Mouse (Mus musculus): ENCODE measurements around the gene Adrb1. TPM values are rescaled to one million over a fixed set of nuclear protein-coding genes. Genes with fewer than 3 reads are reported as not detected.

Gene Adrb1
- polyA plus RNA-seq, 1 experiment from 2014 or later = 0.36 TPM

DNA sequence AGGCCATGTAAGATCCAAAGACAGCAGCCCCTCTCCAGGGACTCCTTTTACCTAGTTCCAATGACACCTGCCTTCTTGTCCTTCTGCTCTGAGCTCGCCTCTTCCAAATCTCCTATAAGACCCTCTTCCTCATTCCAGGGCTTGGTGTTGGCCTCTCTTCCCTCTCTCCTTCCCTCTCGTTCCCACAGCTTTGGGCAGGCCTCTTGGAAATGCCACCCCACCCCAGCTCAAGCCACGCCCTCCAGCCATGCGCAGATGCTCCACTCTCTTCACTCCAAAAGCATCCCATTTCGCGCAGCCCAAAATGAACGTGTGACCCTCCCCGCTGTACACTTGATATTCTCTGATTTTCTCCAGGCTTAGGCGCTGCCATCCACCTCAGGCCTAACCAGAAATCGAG is 34.3 kb upstream of the Adrb1 start:
- Histone ChIP-seq H3K9ac (no peak overlapping the region), H3K27ac (no peak overlapping the region), H3K36me3 (no peaks in the 10 kb centered on the region), H3K4me3 (replicated peaks) (no peak overlapping the region), H3K4me1 (peaks cover 8% of the 10 kb centered on the region), H3K27me3 (peaks cover 32% of the 10 kb centered on the region), H3K9me3 (replicated peaks) (no peaks in the 10 kb centered on the region), H3K4me2 (no peak overlapping the region)
- WGBS = 85% methylated on average over 10 of the region's 10 CpGs
- ATAC-seq (replicated peaks; ENCODE audit: low FRiP score) = no peak

DNA sequence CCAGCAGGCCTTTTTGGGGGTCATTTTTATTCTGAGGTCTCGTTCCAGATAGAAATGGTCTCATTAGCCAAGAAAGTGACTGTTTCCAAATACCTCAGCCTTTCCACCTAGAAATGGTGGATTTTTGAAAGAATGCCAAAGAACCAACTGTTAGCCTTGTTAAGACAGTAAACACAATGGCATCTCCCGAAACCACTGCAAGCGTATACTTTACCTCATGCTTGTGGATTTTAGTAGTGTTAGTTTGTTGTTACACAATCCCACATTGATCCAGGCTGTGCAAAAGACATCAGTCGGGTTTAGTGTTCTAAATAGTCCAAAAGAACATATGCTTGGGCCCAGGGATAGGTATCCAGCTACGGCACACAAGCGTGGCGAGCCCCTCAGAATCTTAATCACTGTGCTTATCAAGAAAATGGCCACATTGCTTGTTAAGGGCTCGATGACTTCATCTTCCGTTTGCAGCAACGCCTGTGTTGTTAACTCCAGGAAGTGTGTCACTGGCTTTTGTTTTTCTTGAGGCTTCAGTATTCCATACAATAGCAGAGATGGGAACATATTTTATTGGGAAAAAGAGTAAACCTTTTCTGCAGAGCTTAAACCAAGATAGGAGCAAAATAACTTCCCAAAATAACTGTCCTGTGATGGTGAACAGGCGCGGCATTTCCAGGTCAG is 33.2 kb upstream of the Adrb1 start:
- Histone ChIP-seq H3K27ac (no peak overlapping the region), H3K36me3 (no peaks in the 10 kb centered on the region), H3K27me3 (peaks cover 22% of the 10 kb centered on the region), H3K4me1 (peaks cover 8% of the 10 kb centered on the region), H3K9me3 (replicated peaks) (no peaks in the 10 kb centered on the region), H3K4me2 (no peak overlapping the region), H3K4me3 (replicated peaks) (no peak overlapping the region), H3K9ac (no peak overlapping the region)
- ATAC-seq (replicated peaks; ENCODE audit: low FRiP score) = no peak
- 76% methylated on average over 12 of the region's 12 CpGs for WGBS

GRCm38 (mm10) chr19:56689493-56689892 is 32.5 kb upstream of the Adrb1 start:
- H3K4me3 ChIP-seq (replicated peaks) = no peak overlapping the region
- H3K27ac ChIP-seq = no peak overlapping the region
- no peak for ATAC-seq (replicated peaks; ENCODE audit: low FRiP score)
- H3K36me3 ChIP-seq = no peaks in the 10 kb centered on the region
- peaks cover 7% of the 10 kb centered on the region for H3K4me1 ChIP-seq
- H3K9ac ChIP-seq = no peak overlapping the region
- no peak overlapping the region for H3K4me2 ChIP-seq
- WGBS = 71% methylated on average over 6 of the region's 6 CpGs
- peaks cover 19% of the 10 kb centered on the region for H3K27me3 ChIP-seq
- no peaks in the 10 kb centered on the region for H3K9me3 ChIP-seq (replicated peaks)

- Histone ChIP-seq H3K4me1 (no peaks in the 10 kb centered on the region), H3K4me3 (replicated peaks) (no peak overlapping the region), H3K27me3 (peaks cover 15% of the 10 kb centered on the region), H3K9me3 (replicated peaks) (no peaks in the 10 kb centered on the region), H3K27ac (no peak overlapping the region), H3K4me2 (no peak overlapping the region), H3K36me3 (no peaks in the 10 kb centered on the region), H3K9ac (no peak overlapping the region)
- ATAC-seq (replicated peaks; ENCODE audit: low FRiP score) = no peak
- 96% methylated on average over 3 of the region's 3 CpGs for WGBS
Observed at GRCm38 (mm10) chr19:56691103-56691502, 30.9 kb upstream of the Adrb1 start.

- H3K4me1 ChIP-seq = no peaks in the 10 kb centered on the region
- H3K4me3 ChIP-seq (replicated peaks) = no peak overlapping the region
- no peaks in the 10 kb centered on the region for H3K9me3 ChIP-seq (replicated peaks)
- peaks cover 4% of the 10 kb centered on the region; the same call in 1 of the 2 replicates for H3K27me3 ChIP-seq
- H3K36me3 ChIP-seq = no peaks in the 10 kb centered on the region
- H3K4me2 ChIP-seq = no peak overlapping the region
- H3K27ac ChIP-seq = no peak overlapping the region
- H3K9ac ChIP-seq = no peak overlapping the region
- WGBS = 38% methylated on average over 5 of the region's 5 CpGs
- ATAC-seq (replicated peaks; ENCODE audit: low FRiP score) = no peak
Observed at GRCm38 (mm10) chr19:56692451-56692850, 29.5 kb upstream of the Adrb1 start.

DNA sequence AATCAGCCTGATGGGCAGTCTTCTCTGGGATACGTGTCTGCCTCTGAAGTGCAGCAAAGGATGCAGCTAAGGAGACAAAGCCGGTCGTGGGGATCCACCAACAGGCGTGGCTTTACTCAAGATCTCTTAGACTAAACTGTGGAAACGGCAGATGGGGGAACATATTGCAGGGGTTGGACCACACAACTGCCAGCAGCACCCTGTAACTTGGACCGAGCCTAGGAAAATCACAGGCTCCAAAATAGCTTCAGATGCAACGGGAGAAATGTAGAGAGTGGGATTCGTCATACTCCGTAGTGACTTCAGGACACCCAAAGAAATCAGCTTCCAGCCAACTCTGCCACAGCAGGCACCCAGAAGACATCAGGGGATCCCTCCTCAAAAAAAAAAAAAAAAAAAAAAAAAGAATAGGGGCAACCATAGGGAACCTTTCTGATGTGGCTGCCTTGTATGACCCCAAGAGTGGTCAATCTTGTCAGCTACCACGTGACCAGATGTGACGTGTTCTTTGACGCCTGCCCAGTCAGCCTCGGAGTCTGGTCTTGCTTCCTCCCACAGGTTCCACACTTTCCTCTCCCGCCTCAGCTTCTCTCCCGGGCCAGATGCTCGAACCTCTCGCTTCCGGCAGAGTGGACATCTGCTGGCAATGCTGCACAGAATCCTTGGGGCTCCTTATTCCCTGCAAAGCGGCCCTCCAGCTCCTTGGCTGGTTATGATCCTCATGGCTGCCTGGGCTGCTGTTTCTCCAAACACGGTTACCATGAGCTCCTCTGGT is 24.4 kb upstream of the Adrb1 start:
- WGBS = 81% methylated on average over 20 of the region's 20 CpGs

DNA sequence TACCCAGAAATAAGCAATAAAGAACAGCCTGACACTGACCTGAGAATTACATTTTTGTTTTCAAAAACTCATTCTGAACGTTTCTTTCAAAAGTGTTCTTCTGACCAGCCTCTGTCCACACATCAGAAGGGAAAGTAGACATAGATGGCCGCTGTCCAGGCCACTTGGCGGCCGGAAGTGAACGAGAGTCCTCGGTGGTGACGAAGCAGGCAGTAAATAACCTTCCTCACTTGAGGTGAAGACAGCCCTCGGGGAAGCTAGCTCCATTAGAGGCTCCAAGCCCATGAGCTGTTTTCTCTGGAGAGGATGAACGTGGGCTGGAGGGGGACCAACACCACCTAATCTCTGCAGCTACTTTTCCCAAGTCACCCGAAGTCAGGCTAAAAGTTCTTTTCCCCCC is 21.2 kb upstream of the Adrb1 start:
- no peak overlapping the region for H3K4me2 ChIP-seq
- no peaks in the 10 kb centered on the region for H3K36me3 ChIP-seq
- 38% methylated on average over 10 of the region's 10 CpGs for WGBS
- ATAC-seq (replicated peaks; ENCODE audit: low FRiP score) = no peak
- H3K9ac ChIP-seq = no peak overlapping the region
- H3K27me3 ChIP-seq = 0 out of 2 replicates have a peak, but pooled peaks cover 3% of the 10 kb centered on the region
- H3K9me3 ChIP-seq (replicated peaks) = no peaks in the 10 kb centered on the region
- H3K4me1 ChIP-seq = peaks cover 17% of the 10 kb centered on the region
- no peak overlapping the region for H3K27ac ChIP-seq
- no peak overlapping the region for H3K4me3 ChIP-seq (replicated peaks)

More for the DNA sequence above, 24.4 kb upstream of the Adrb1 start:
- Histone ChIP-seq H3K9ac (no peak overlapping the region), H3K9me3 (replicated peaks) (no peaks in the 10 kb centered on the region), H3K4me2 (no peak overlapping the region), H3K36me3 (no peaks in the 10 kb centered on the region), H3K27ac (no peak overlapping the region), H3K4me3 (replicated peaks) (no peak overlapping the region), H3K27me3 (0 out of 2 replicates have a peak, but pooled peaks cover 3% of the 10 kb centered on the region), H3K4me1 (peaks cover 8% of the 10 kb centered on the region)
- ATAC-seq (replicated peaks; ENCODE audit: low FRiP score) = no peak

DNA sequence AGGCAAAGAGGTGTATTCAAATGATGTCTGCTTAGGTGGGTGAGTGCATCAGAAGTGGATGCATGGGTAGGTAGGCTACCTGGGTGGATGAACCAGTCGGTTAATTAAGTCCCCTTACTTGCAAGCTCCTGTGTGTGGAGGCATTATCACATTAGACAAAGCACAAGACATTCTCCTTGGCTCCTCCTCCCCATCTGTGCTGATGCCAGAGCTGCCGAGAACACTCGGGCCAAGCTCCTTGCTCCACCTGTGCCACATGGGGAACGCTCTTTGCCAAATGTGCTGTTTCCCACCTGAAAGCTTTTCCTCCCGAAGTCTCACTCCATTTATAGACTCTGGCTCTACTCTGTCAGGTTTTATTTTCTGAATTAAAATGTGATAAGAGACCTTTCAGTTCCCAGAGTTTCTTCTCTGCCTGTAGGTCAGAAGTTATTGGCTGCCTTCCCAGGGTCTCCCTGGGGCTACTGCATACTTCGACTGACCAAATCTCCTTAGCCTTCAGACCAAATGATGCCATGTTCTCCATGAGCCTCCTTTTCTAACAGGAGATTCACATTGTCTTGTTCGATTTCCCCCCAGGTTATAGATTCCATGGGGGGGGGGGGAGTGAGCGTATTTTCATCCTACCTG is 20.5 kb upstream of the Adrb1 start:
- Histone ChIP-seq H3K9me3 (replicated peaks) (no peaks in the 10 kb centered on the region), H3K27me3 (0 out of 2 replicates have a peak, but pooled peaks cover 3% of the 10 kb centered on the region), H3K4me2 (no peak overlapping the region), H3K36me3 (no peaks in the 10 kb centered on the region), H3K4me1 (peaks cover 17% of the 10 kb centered on the region), H3K9ac (no peak overlapping the region), H3K27ac (no peak overlapping the region), H3K4me3 (replicated peaks) (no peak overlapping the region)
- WGBS = 72% methylated on average over 8 of the region's 8 CpGs
- ATAC-seq (replicated peaks; ENCODE audit: low FRiP score) = no peak

DNA sequence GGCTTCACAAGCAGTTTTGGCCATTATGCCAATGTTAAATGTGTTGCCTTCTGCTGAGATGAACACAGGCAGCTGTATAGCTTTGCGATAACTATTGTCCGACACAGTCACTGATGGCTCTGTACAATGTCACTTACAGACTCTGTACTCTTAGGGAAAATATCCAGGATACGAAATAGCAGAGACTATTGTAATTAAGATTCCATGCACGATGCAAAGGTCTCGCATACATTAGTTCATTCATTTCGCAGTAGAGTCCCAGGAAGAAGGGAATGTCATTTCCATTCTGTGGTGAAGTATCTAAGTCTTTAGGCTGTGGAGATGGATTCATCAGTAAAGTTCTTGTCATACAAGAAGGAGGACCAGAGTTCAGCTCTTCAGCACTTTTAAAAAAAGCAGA is 20.0 kb upstream of the Adrb1 start:
- no peak overlapping the region for H3K4me2 ChIP-seq
- no peak overlapping the region for H3K27ac ChIP-seq
- ATAC-seq (replicated peaks; ENCODE audit: low FRiP score) = no peak
- H3K9ac ChIP-seq = no peak overlapping the region
- peaks cover 17% of the 10 kb centered on the region for H3K4me1 ChIP-seq
- H3K27me3 ChIP-seq = 0 out of 2 replicates have a peak, but pooled peaks cover 3% of the 10 kb centered on the region
- WGBS = 90% methylated on average over 6 of the region's 6 CpGs
- no peaks in the 10 kb centered on the region for H3K9me3 ChIP-seq (replicated peaks)
- no peaks in the 10 kb centered on the region for H3K36me3 ChIP-seq
- no peak overlapping the region for H3K4me3 ChIP-seq (replicated peaks)

DNA sequence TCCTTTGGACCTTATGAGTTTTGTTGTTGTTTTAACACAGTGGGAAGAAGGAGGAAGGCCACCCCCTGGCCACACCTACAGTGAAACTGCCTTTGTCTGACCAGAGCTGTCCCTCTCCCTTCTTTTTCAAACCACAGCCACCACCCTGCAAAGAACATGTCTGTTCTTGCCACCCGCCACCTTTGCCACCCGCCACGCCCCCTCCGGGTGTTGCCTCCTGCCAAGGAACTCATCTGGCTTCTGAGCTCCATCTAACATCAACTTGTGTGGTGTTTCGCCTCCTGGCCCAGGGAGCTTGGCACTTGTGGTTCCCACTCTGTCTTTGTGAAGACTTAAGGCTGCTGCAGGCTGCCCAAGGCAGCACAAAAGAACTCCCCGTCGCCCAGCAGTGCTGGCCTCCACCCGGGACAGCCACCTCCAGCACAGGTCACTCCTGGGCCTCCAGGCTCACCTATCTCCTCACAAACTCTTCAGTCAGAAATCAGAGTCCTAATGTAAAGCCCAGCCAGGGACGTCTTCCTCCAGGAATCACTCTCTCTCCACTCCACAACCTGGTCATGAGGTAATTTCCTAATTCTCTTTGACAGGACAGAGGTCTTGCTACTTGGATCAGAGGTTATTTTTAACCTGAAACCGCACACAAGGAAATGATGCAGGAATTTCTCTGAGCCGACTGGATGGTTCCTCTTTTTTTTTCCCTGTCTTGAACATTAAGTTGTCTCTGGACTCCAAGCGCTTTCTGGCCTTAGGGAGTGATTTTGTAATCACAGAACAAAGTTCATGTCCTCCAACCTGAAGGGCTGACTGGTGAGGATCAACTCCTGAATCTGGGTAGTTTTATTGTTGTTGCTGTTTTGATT is 18.5 kb upstream of the Adrb1 start:
- Histone ChIP-seq H3K27me3 (peaks cover 11% of the 10 kb centered on the region; the same call in 1 of the 2 replicates), H3K4me1 (peaks cover 17% of the 10 kb centered on the region), H3K4me3 (replicated peaks) (no peak overlapping the region), H3K4me2 (no peak overlapping the region), H3K9me3 (replicated peaks) (no peaks in the 10 kb centered on the region), H3K27ac (no peak overlapping the region), H3K36me3 (no peaks in the 10 kb centered on the region), H3K9ac (no peak overlapping the region)
- ATAC-seq (replicated peaks; ENCODE audit: low FRiP score) = no peak
- 66% methylated on average over 12 of the region's 12 CpGs for WGBS

GRCm38 (mm10) chr19:56705026-56705675 is 16.8 kb upstream of the Adrb1 start:
- Histone ChIP-seq H3K9ac (no peak overlapping the region), H3K4me2 (0 out of 2 replicates have a peak overlapping the region, but pooled peaks have one; percentile 2), H3K36me3 (no peaks in the 10 kb centered on the region), H3K4me3 (replicated peaks) (no peak overlapping the region), H3K27ac (no peak overlapping the region), H3K9me3 (replicated peaks) (no peaks in the 10 kb centered on the region), H3K27me3 (peaks cover 19% of the 10 kb centered on the region), H3K4me1 (peaks cover 17% of the 10 kb centered on the region)
- WGBS = 43% methylated on average over 8 of the region's 8 CpGs
- ATAC-seq (replicated peaks; ENCODE audit: low FRiP score) = no peak
